Mouse (Mus musculus) embryonic fibroblast, embryonic 13.5 days (primary cell): Measurements from ENCODE around the gene Rab8b.

ENCODE experiments used
- CTCF ChIP-seq: IDR thresholded peaks from 2 replicates; pipeline ENCODE4 v1.5.1; 2011; ENCODE audit warnings: mild to moderate bottlenecking, control low read depth, low read length, moderate library complexity, borderline replicate concordance; ENCODE audit not compliant: insufficient read depth
- POLR2A ChIP-seq: IDR thresholded peaks from 2 replicates; pipeline ENCODE4 v1.6.1; 2011; ENCODE audit warnings: low read depth, mild to moderate bottlenecking, control low read depth, low read length, moderate library complexity

GRCm38 (mm10) chr9:66852592-66852991 is 66.9 kb downstream of the Rab8b start:
- TF ChIP-seq CTCF (no peak), POLR2A (no peak)
